Mouse (Mus musculus): ENCODE measurements around the gene Syndig1. TPM values are rescaled to one million over a fixed set of nuclear protein-coding genes. Genes with fewer than 3 reads are reported as not detected.

The Syndig1 gene
- total RNA-seq, 2 experiments from 2014 or later = not detected

DNA sequence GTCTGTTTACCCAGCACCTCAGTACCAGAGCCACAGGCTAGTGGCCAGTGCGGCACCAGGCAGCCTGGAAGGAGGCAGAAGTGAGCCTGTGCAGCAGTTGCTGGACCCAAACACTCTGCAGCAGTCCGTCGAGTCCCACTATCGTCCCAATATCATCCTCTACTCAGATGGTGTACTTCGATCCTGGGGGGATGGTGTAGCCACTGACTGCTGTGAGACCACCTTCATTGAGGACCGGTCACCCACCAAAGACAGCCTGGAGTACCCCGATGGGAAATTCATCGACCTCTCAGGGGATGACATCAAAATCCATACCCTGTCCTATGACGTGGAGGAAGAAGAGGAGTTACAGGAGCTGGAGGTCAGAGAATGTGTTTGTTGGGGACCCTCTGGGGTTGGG is 70.6 kb downstream of the Syndig1 start:
- TF ChIP-seq CTCF (IDR thresholded peaks at IDR 0.05) = no peak
- DNase-seq = no peak
- no peak overlapping the region for H3K4me3 ChIP-seq
- intact Hi-C loops (cut with DNase I) = no loop called here
- H3K27ac ChIP-seq = no peak overlapping the region

DNA sequence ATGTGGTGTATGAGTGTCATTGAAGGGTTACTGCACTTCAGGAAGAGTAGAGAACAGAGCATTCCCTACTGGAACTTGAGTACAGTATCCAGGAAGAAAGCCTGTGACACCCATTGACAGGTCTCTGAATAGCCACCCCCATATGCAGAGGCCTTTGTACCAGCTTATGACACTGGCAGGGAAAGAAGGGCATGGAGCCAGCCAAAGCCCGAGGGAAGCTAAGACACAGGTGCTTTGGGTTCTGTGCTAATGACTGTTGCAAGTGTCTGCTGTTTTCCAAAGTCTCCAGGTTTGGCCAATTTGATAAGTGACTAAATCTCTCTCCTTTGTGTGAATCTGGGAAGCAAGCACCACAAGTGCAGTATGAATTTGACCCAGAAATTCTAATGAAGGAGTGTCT is 71.6 kb downstream of the Syndig1 start:
- intact Hi-C loops (cut with DNase I) = no loop called here
- no peak for DNase-seq
- Histone ChIP-seq H3K27ac (no peak overlapping the region), H3K4me3 (no peak overlapping the region)
- TF ChIP-seq CTCF (IDR thresholded peaks at IDR 0.05) = no peak

DNA sequence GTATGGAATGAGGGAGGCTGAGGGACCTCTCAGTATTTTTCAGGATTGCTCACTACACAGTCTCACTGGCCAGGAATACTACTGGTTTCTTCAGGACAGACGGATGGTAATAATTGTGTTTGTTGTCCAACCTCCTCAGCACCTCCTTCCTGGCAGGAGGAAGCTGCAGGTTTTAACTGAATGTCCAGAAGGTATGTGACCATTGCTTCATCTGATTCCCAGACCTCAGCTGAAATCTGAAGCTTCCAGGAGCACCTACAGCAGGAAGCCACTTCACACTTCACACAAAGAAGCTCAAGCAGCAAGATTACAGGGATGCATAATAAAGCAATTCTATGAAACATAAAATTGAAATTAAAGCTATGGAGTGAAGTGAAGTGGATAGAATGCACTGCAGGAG is 75.4 kb downstream of the Syndig1 start:
- no peak for DNase-seq

DNA sequence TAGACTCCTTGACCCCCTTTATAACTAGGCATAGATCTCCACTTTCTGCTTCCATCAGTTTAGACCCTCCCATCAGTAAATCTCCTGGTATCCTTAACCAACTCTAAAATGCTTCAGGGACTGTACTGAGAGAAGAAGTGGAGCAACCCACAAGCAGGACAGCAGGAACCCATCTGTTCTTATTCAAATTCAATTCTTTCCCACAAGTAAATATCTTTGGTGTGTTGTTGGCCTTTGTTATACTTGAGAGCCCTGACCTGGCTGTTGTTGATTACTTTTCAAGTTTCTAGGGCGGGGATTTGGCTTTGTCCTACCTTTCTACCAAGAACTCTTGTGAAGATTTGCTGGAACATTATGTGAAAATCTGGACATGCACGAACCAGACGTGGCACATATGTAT is 77.7 kb downstream of the Syndig1 start:
- H3K27ac ChIP-seq = no peak overlapping the region
- DNase-seq = no peak
- H3K4me3 ChIP-seq = no peak overlapping the region
- intact Hi-C loops (cut with DNase I) = no loop called here
- TF ChIP-seq CTCF (IDR thresholded peaks at IDR 0.05) = no peak

More for the DNA sequence above, 75.4 kb downstream of the Syndig1 start:
- intact Hi-C loops (cut with DNase I) = no loop called here
- TF ChIP-seq CTCF (IDR thresholded peaks at IDR 0.05) = no peak
- Histone ChIP-seq H3K4me3 (no peak overlapping the region), H3K27ac (no peak overlapping the region)

DNA sequence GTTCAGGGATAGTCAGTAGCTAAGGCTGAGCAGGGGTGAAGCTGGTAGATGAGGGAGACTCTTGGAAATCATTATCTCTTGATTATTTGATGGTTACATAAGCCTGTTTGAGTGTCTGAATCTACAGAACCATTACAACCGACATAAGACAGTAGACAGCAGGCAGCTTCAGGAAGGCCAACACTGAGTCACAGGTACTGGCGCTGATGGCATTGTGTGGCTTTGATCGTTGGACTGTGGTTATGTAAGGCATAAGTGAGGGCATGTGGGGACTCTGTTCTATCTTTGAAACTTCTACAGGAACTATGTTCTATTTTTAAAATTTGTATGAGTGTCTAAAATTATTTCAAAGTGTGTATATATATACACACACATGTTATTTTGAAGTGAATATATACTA is 88.2 kb downstream of the Syndig1 start:
- intact Hi-C loops (cut with DNase I) = no loop called here
- no peak for TF ChIP-seq CTCF (IDR thresholded peaks at IDR 0.05)
- H3K4me3 ChIP-seq = no peak overlapping the region
- no peak overlapping the region for H3K27ac ChIP-seq
- no peak for DNase-seq

DNA sequence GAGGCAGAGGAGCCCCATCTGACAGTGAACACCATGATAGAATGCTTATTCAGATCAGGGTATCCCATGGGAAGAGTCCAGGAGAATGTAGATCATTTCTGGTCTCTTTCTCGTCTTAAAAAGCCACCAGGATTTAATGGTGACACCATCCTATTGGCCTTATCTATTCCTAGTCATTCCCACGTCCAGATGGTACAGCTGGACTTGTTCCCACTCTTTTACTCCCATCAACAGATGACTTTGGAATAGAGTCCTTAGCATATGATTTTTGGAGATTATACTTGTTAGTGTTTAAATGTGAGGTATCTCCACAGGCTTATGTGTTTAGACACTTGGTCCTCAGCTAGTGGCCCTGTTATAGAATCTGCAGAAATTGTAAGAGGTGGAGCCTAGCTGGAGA is 94.5 kb downstream of the Syndig1 start:
- Histone ChIP-seq H3K27ac (no peak overlapping the region), H3K4me3 (no peak overlapping the region)
- no peak for DNase-seq
- no peak for TF ChIP-seq CTCF (IDR thresholded peaks at IDR 0.05)
- intact Hi-C loops (cut with DNase I) = no loop called here

DNA sequence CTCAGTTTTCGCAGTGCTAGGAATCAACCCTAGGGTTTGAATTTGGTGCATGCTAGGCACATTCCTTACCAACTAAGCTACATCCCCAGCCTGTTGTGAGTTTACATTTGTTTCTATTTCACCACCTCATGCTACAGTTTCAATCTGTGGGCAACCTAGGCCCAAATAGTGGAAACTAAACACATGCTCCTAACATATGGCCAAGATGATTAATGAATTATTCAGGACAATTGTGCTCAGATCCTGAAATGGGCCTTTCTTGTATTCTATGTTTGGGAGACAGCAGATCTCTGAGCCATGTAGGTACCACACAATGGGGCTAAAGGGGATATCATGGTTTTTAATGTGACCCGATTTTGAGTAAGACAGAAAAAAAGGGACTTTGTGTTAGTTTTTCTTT is 96.9 kb downstream of the Syndig1 start:
- no peak for TF ChIP-seq CTCF (IDR thresholded peaks at IDR 0.05)
- intact Hi-C loops (cut with DNase I) = no loop called here
- Histone ChIP-seq H3K4me3 (no peak overlapping the region), H3K27ac (no peak overlapping the region)
- DNase-seq = no peak

DNA sequence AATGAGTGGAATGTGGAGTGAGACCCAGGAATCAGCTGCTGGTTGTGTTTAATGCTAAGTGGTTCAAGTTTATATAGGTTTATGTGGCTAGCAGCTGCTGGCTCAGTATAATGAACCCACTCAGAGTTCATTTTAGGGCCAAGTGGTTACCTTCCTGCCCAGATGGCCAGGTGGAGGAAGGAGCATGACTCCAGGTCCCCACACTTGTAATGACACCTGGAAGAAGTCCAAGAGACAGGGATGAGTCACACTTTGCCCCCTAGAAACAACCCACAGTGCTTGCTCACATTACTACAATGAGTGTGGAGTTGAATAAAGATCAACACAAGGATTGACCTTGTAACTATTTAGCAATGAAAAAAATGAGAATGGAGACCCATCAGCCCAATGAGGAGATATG is 98.0 kb downstream of the Syndig1 start:
- no peak for TF ChIP-seq CTCF (IDR thresholded peaks at IDR 0.05)
- intact Hi-C loops (cut with DNase I) = no loop called here
- no peak overlapping the region for H3K4me3 ChIP-seq
- H3K27ac ChIP-seq = no peak overlapping the region
- DNase-seq = no peak

DNA sequence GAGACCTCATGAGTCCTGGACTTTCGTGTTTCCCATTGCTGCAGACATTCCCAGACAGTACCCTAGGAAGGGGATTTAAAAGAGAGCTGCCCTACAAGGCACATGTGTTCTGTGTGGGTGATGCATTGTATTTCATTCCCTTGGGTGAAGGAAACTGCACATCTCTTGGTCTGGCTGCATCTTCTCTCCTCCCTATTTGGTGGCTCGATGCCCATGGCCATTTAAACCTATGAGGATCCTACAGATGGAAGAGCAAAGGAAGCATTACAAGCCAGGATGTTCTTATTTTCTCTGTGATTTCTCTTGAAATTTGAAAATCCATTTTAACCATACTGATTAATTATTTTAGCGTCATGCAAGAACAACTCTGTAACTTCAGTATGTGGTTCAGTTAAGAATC is 98.5 kb downstream of the Syndig1 start:
- DNase-seq = no peak
- H3K27ac ChIP-seq = no peak overlapping the region
- H3K4me3 ChIP-seq = no peak overlapping the region
- TF ChIP-seq CTCF (IDR thresholded peaks at IDR 0.05) = no peak
- intact Hi-C loops (cut with DNase I) = no loop called here

DNA sequence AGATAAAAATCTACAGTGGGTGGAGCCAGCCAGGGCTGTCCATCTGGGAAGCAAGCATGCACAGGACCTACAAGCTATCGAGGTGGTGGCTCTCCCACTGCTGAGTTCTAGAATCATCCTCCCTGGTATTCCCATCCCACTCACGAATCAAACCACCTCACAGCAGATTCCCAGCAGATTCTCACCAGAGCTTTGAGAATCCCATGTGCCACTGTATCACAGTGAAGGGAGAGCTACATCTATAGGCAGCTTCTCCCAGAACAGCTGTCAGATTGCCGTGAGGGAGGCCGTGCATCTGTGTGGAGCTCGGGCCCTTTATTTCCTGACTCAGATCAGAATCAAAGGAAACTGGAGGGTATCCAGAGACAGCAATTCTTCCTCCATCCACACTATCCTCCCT is 101.0 kb downstream of the Syndig1 start:
- Histone ChIP-seq H3K27ac (no peak overlapping the region), H3K4me3 (no peak overlapping the region)
- DNase-seq = no peak
- intact Hi-C loops (cut with DNase I) = no loop called here
- TF ChIP-seq CTCF (IDR thresholded peaks at IDR 0.05) = no peak

DNA sequence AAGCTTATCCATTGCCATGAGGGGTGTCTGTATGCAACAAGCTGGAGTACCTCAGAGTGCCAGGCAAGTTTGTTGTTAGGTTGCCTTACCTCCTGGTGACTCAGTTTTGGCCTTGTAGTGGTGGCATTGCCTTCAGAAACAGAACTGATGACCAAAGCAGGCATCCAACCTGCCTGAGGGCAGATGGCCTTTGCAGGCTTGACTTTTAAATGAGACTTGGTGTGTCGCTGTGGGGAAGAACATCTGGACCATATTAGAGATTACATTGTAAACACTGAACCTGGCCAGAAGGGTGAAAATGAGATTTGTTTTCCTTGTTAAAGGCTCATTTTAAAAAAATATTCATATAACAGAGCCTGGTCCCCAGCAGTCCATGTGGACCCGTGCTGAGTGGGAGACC is 102.1 kb downstream of the Syndig1 start:
- TF ChIP-seq CTCF (IDR thresholded peaks at IDR 0.05) = no peak
- intact Hi-C loops (cut with DNase I) = no loop called here
- DNase-seq = no peak
- H3K4me3 ChIP-seq = no peak overlapping the region
- H3K27ac ChIP-seq = peak overlapping the region; percentile 28; the same call in 1 of the 2 replicates

DNA sequence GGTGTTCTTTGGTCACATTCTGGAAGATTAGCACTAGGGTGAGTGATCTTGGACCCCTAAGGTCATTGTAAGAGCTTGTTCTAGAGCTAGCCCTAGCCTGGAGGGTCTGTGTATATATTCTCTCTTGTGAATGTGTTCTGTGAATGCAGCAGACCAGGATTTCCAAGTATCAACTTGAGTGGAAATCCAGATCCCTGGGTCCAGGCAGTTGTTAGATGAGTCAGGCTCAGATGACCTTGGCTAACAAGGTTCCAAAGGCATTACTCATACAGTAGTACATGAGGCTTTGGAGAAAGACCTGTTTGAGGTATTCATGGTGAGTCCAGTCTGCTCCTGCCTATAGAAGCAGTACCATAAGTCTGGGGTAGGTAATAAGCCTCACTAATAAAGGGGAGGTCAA is 103.1 kb downstream of the Syndig1 start:
- no peak for DNase-seq
- H3K4me3 ChIP-seq = no peak overlapping the region
- no peak overlapping the region for H3K27ac ChIP-seq
- intact Hi-C loops (cut with DNase I) = no loop called here
- TF ChIP-seq CTCF (IDR thresholded peaks at IDR 0.05) = no peak

DNA sequence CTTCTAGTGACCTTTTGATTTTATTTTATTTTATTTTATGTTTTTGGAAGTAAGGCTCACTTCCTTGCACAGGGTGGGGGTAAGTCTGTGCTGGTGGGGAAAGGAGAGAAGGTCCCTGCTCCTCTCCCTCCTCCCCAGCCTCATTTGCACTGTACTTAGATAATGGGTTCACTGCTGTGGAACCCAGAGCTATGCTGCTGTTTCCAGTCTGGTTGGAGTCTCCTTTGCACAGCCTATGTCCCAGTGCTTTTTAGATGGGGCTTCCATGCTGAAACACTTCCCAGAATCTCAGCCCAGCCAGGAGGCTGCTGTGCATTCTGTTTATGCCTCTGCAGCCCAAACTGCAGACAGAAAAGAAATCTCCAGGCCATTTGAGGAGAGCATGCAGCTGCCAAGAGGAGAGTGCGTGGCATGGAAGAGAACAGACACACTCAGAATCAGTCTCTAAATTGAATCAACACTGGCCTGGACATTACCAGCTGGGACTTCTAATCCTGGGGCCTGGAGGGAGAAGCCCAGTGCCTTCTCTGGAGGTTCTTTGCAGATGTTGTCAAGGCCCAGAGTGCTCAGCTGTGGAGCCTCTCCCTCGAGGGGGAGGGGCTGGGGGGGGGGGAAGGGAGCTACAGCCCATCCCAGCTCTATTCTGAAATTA is 104.4 kb downstream of the Syndig1 start:
- intact Hi-C loops (cut with DNase I) = no loop called here
- no peak for DNase-seq
- no peak for TF ChIP-seq CTCF (IDR thresholded peaks at IDR 0.05)
- H3K27ac ChIP-seq = no peak overlapping the region
- H3K4me3 ChIP-seq = no peak overlapping the region

DNA sequence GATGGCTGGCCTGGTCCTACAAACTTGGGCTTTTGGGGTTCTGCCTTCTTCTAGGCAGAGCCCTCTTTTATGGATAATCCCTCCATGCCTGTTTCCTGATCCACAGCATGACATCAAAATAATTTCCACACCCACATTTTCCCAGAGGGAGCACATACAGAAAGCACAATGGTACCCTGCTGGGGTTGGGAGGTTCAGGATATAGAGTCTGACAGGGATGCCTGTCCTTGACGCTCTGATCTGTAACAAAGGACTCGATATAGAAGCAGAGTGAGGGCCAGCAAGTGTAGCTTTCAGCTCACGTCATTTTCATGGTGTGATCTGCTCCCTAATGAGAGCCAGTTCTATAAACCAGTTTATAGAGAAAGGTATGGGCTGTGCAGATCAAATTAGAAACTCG is 105.1 kb downstream of the Syndig1 start:
- no peak for TF ChIP-seq CTCF (IDR thresholded peaks at IDR 0.05)
- H3K4me3 ChIP-seq = no peak overlapping the region
- intact Hi-C loops (cut with DNase I) = no loop called here
- H3K27ac ChIP-seq = no peak overlapping the region
- no peak for DNase-seq

All from gastrocnemius, adult 2 months (tissue).